Mouse (Mus musculus): ENCODE measurements at regions not wholly inside any gene's neighbourhood (a gene's known extent, or its start where the extent isn't known, plus 50 kb on each side); places are given as distances from the start of the nearest gene placed in this dataset.

DNA sequence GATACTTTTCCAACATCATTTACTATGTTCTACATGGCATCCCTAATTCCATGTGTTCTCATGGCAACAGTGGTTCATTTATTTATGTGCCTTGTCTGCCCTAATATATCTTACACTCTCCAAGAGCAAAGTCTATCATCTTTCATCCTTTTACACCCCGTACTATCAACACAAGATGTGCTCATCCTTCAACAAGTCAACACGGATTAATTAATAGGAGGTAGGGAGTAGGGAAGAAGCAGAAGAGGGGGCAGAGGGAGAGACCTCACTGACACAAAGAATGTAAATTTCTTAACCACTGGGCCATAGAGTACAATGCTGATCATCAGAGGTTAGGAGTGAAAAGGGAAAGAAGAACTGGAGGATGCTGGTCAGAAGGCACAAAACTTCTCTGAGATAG lies 267.0 kb upstream of the Setmar start:
- DNase-seq (ENCODE audit: low read depth, low spot score): no peak

GRCm38 (mm10) chr6:107803056-107803455 lies 261.8 kb upstream of the Setmar start:
- DNase-seq (ENCODE audit: low read depth, low spot score): no peak

All from 3T3-L1 (cell line).